Mouse (Mus musculus) MEL (cell line): ENCODE results near the gene Slc39a11. TPM values are rescaled to one million over a fixed set of nuclear protein-coding genes. Genes with fewer than 3 reads are reported as not detected.
A peak's percentile ranks its signal among the peaks of the same experiment; 100 is the strongest.

Experiments used
- DNase-seq: peaks from one replicate; pipeline ENCODE4 v3.0.0; 2011; ENCODE audit warnings: low read depth, low spot score
- H3K27ac ChIP-seq: 2 replicates; pipeline ENCODE4 v1.5.1; 2012; ENCODE audit warnings: low read depth, mild to moderate bottlenecking, control low read depth, low read length, moderate library complexity; ENCODE audit not compliant: control insufficient read depth
- H3K27me3 ChIP-seq, 2 experiments: fragments of 150-350 bp in 1 of 2; sonication (generic) in 1 of 2; 2 replicates each; pipeline ENCODE4 v1.6.1; 2012; ENCODE audit warnings: low read length in 2 of 2, mild to moderate bottlenecking in 2 of 2, improper control_type of control experiment in 1 of 2, moderate library complexity in 1 of 2; ENCODE audit not compliant: insufficient read depth in 2 of 2, control insufficient read depth in 1 of 2
- H3K36me3 ChIP-seq, 2 experiments: 2 replicates each; pipeline ENCODE4 v1.6.1; 2012 to 2014; ENCODE audit warnings: low read length in 2 of 2, improper control_type of control experiment in 1 of 2, inconsistent platforms in 1 of 2, mild to moderate bottlenecking in 1 of 2; ENCODE audit not compliant: insufficient read depth in 2 of 2, control insufficient read depth in 1 of 2
- H3K4me1 ChIP-seq, 2 experiments: fragments of 150-350 bp in 1 of 2; sonication (generic) in 1 of 2; 2 replicates each; pipeline ENCODE4 v1.6.1; 2012; ENCODE audit warnings: low read length in 2 of 2, improper control_type of control experiment in 1 of 2, mild to moderate bottlenecking in 1 of 2; ENCODE audit not compliant: insufficient read depth in 2 of 2, control insufficient read depth in 1 of 2
- H3K4me3 ChIP-seq, 2 experiments: fragments of 150-350 bp in 1 of 2; sonication (generic) in 1 of 2; 2 replicates each; pipeline ENCODE4 v1.5.1; 2012; ENCODE audit warnings: low read depth in 2 of 2, low read length in 2 of 2, mild to moderate bottlenecking in 2 of 2, moderate library complexity in 2 of 2, control low read depth in 1 of 2, improper control_type of control experiment in 1 of 2; ENCODE audit not compliant: control insufficient read depth in 1 of 2, insufficient read depth in 1 of 2
- H3K79me2 ChIP-seq: 2 replicates; pipeline ENCODE4 v1.6.1; 2012; ENCODE audit warnings: mild to moderate bottlenecking, low read length, moderate library complexity; ENCODE audit not compliant: control insufficient read depth, poor library complexity, insufficient read depth
- H3K9ac ChIP-seq: 2 replicates; pipeline ENCODE4 v1.6.1; 2012; ENCODE audit warnings: low read depth, mild to moderate bottlenecking, control low read depth, low read length, moderate library complexity; ENCODE audit not compliant: control insufficient read depth, poor library complexity, severe bottlenecking
- H3K9me3 ChIP-seq: fragments of 150-350 bp; sonication (generic); replicated peaks from 2 replicates; pipeline ENCODE4 v1.6.1; 2012; ENCODE audit warnings: mild to moderate bottlenecking, low read length, improper control_type of control experiment, moderate library complexity; ENCODE audit not compliant: insufficient read depth
- CHD1 ChIP-seq: IDR thresholded peaks from 2 replicates; pipeline ENCODE4 v1.6.1; 2012; ENCODE audit warnings: low read depth, mild to moderate bottlenecking, inconsistent platforms, low read length, improper control_type of control experiment
- HCFC1 ChIP-seq: IDR thresholded peaks from 2 replicates; pipeline ENCODE4 v1.6.1; 2012; ENCODE audit warnings: low read depth, mild to moderate bottlenecking, inconsistent platforms, low read length, improper control_type of control experiment, moderate library complexity
- MAX ChIP-seq: IDR thresholded peaks from 2 replicates; pipeline ENCODE4 v1.6.1; 2011; ENCODE audit warnings: low read length, improper control_type of control experiment
- MAZ ChIP-seq: IDR thresholded peaks from 2 replicates; pipeline ENCODE4 v1.6.1; 2012; ENCODE audit warnings: low read depth, mild to moderate bottlenecking, inconsistent platforms, low read length, improper control_type of control experiment
- MEF2A ChIP-seq: IDR thresholded peaks from 2 replicates; pipeline ENCODE4 v1.6.1; 2014; ENCODE audit warnings: low read depth, mild to moderate bottlenecking, inconsistent platforms, low read length, improper control_type of control experiment; ENCODE audit not compliant: poor library complexity, insufficient replicate concordance, severe bottlenecking; ENCODE audit errors: extremely low read depth
- MYB ChIP-seq: IDR thresholded peaks from 2 replicates; pipeline ENCODE4 v1.6.1; 2011; ENCODE audit warnings: mild to moderate bottlenecking, low read depth, low read length, improper control_type of control experiment
- NRF1 ChIP-seq: IDR thresholded peaks from 2 replicates; pipeline ENCODE4 v1.6.1; 2014; ENCODE audit warnings: low read depth, mild to moderate bottlenecking, inconsistent platforms, low read length, improper control_type of control experiment, moderate library complexity; ENCODE audit not compliant: poor library complexity, insufficient read depth, severe bottlenecking
- POLR2A ChIP-seq, 2 experiments: IDR thresholded peaks; 2 replicates each; pipeline ENCODE4 v1.6.1; 2011 to 2012; ENCODE audit warnings: low read length in 2 of 2, mild to moderate bottlenecking in 2 of 2, control low read depth in 1 of 2, improper control_type of control experiment in 1 of 2, low read depth in 1 of 2, moderate library complexity in 1 of 2; ENCODE audit not compliant: control insufficient read depth in 1 of 2, insufficient read depth in 1 of 2, poor library complexity in 1 of 2
- POLR2AphosphoS2 ChIP-seq: IDR thresholded peaks from 2 replicates; pipeline ENCODE4 v1.6.1; 2011; ENCODE audit warnings: low read length, improper control_type of control experiment
- RAD21 ChIP-seq: IDR thresholded peaks from 2 replicates; pipeline ENCODE4 v1.6.1; 2011; ENCODE audit warnings: mild to moderate bottlenecking, low read depth, low read length, improper control_type of control experiment
- SIN3A ChIP-seq: IDR thresholded peaks from 2 replicates; pipeline ENCODE4 v1.6.1; 2012; ENCODE audit warnings: low read length, improper control_type of control experiment, inconsistent platforms
- TBP ChIP-seq: IDR thresholded peaks from 2 replicates; pipeline ENCODE4 v1.8.0; 2011; ENCODE audit warnings: low read depth, low read length, improper control_type of control experiment
- TCF12 ChIP-seq: IDR thresholded peaks from 2 replicates; pipeline ENCODE4 v1.6.1; 2014; ENCODE audit warnings: low read depth, mild to moderate bottlenecking, inconsistent platforms, low read length, improper control_type of control experiment, moderate library complexity
- USF1 ChIP-seq: IDR thresholded peaks from 2 replicates; pipeline ENCODE4 v1.6.1; 2014; ENCODE audit warnings: low read depth, mild to moderate bottlenecking, inconsistent platforms, low read length, improper control_type of control experiment, moderate library complexity
- ZC3H11A ChIP-seq: IDR thresholded peaks from 2 replicates; pipeline ENCODE4 v1.6.1; 2012; ENCODE audit warnings: low read depth, mild to moderate bottlenecking, inconsistent platforms, low read length, improper control_type of control experiment
- ZMIZ1 ChIP-seq: IDR thresholded peaks from 2 replicates; pipeline ENCODE4 v1.6.1; 2012; ENCODE audit warnings: low read depth, mild to moderate bottlenecking, inconsistent platforms, low read length, improper control_type of control experiment, moderate library complexity
- ZNF384 ChIP-seq: IDR thresholded peaks from 2 replicates; pipeline ENCODE4 v1.6.1; 2012; ENCODE audit warnings: low read depth, mild to moderate bottlenecking, inconsistent platforms, low read length, improper control_type of control experiment
- polyA plus RNA-seq, 2 experiments: library from polyadenylated mRNA; stranded (reverse) in 1 of 2; unstranded in 1 of 2; fragments of >175 nt in 1 of 2; fragments of >200 nt in 1 of 2; gene quantifications; 2 replicates each; pipeline versions ENCODE4 v1.2.1 to v1.2.4; 2012; ENCODE audit warnings: low replicate concordance in 2 of 2, low read depth in 1 of 2; ENCODE audit not compliant: insufficient read length in 2 of 2, insufficient read depth in 1 of 2, missing spikeins in 1 of 2
- total RNA-seq: library from RNA; depleted of rRNA; stranded (reverse); fragments of 300-350 nt; gene quantifications from 2 replicates; pipeline ENCODE4 v1.2.3, GENCODE M21; 2012

The Slc39a11 gene
- total and polyA plus RNA-seq, 3 experiments: 34.2 to 45.6 TPM; not detected in 1

DNA sequence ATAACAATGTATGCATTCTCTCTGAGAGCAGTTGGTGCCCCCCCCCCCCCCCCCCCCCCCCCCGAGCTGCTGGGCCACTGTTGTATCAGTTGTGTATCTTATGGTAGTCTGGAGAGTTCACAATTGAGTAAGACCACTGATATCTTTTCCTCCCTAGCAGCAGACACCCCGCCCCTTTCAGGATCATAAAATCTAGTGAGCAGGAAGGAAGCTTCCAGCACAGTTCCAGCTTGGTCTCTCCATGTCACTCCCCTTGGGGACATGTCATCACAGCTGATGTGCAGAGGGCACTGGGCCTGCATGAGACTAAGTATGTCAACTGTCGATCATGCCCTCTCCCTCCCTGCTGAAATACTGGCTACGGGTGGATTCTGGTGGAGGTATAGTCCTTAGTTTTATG lies 225.1 kb downstream of the Slc39a11 start:
- Histone ChIP-seq H3K4me3 (no peak overlapping the region), H3K27ac (no peak overlapping the region), H3K9me3 (no peaks in the 10 kb centered on the region), H3K27me3 (no peaks in the 10 kb centered on the region), H3K79me2 (no peaks in the 10 kb centered on the region), H3K4me1 (no peaks in the 10 kb centered on the region), H3K36me3 (peaks cover 0 to 2% of the 10 kb centered on the region in 2 experiments; a peak in 1 of 4 replicates), H3K9ac (no peak overlapping the region)
- TF ChIP-seq ZMIZ1: no peak
- no peak for TF ChIP-seq MYB
- no peak for TF ChIP-seq MEF2A
- no peak for TF ChIP-seq POLR2A (IDR thresholded peaks at IDR 0.05; ENCODE audit: control insufficient read depth in 1 of 2, insufficient read depth in 1 of 2, low read depth in 1 of 2, low read length in 2 of 2, poor library complexity in 1 of 2)
- no peak for TF ChIP-seq CHD1
- TF ChIP-seq RAD21: no peak
- no peak for TF ChIP-seq TCF12
- no peak for TF ChIP-seq POLR2AphosphoS2
- no peak for TF ChIP-seq MAZ
- no peak for TF ChIP-seq MAX
- TF ChIP-seq HCFC1: no peak
- no peak for TF ChIP-seq ZC3H11A
- TF ChIP-seq NRF1: no peak
- TF ChIP-seq ZNF384: no peak
- TF ChIP-seq TBP: no peak
- DNase-seq: no peak

DNA sequence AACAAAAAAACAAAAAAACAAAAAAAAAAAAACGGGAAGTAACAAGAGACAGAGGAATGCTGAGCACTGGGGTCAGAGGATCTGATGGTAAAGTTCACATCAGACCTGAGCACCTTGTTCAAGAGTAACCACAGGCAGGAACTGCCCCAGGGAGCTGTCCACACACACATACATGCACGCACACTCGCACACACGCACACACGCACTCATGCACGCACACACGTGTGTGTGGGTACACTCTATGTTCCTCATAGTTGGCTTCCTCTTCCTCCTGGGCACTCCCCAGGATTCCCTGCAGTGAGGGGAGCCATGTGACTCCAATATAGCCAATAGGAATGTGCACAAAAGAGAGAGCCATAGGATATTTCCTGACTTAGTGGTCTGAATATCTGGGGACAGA lies 227.3 kb downstream of the Slc39a11 start:
- H3K4me3 ChIP-seq: no peak overlapping the region
- TF ChIP-seq SIN3A: no peak
- TF ChIP-seq USF1: peak; percentile 41; the same call in 1 of the 2 replicates

More for the DNA sequence above, 227.3 kb downstream of the Slc39a11 start:
- peak; percentile 38 for DNase-seq
- Histone ChIP-seq H3K9me3 (no peaks in the 10 kb centered on the region), H3K27ac (no peak overlapping the region), H3K79me2 (no peaks in the 10 kb centered on the region), H3K9ac (no peak overlapping the region), H3K36me3 (0 out of 4 replicates have a peak, but pooled peaks cover 0 to 2% of the 10 kb centered on the region in 2 experiments), H3K27me3 (no peaks in the 10 kb centered on the region), H3K4me1 (no peaks in the 10 kb centered on the region)
